Mouse (Mus musculus): ENCODE data around the gene Cd7. TPM values are rescaled to one million over a fixed set of nuclear protein-coding genes. Genes with fewer than 3 reads are reported as not detected.
"Not testable (repeated sequence)": the region's sequence is repeated elsewhere in the genome, so short reads cannot be mapped to it uniquely, and the experiment has no call there.

Gene Cd7
- polyA plus RNA-seq (2012; rRNA removed): 1.1 and 1.6 TPM in 2 replicates

GRCm38 (mm10) chr11:121039302-121039701, at the start of gene Cd7:
Gene Cd7, minus strand, starts transcription at chr11:121039418.
- no peak for DNase-seq (ENCODE audit: low spot score)

GRCm38 (mm10) chr11:121088997-121089396, 49.8 kb upstream of the Cd7 start:
- DNase-seq (ENCODE audit: low spot score): no peak

- DNase-seq (ENCODE audit: low spot score): no peak
Measured at GRCm38 (mm10) chr11:121086296-121086695, 47.1 kb upstream of the Cd7 start.

- no peak for DNase-seq (ENCODE audit: low spot score)
Measured at GRCm38 (mm10) chr11:121085181-121085580, 46.0 kb upstream of the Cd7 start.

GRCm38 (mm10) chr11:121082857-121083500, 43.8 kb upstream of the Cd7 start:
- no peak for DNase-seq (ENCODE audit: low spot score)

- DNase-seq (ENCODE audit: low spot score): no peak
Measured at GRCm38 (mm10) chr11:121082250-121082649, 43.0 kb upstream of the Cd7 start.

- DNase-seq (ENCODE audit: low spot score): no peak
Measured at GRCm38 (mm10) chr11:121081120-121081519, 41.9 kb upstream of the Cd7 start, which contains the start of gene Sectm1a. Gene Sectm1a, minus strand, starts transcription at chr11:121081220.

GRCm38 (mm10) chr11:121080330-121080729, 41.1 kb upstream of the Cd7 start:
- no peak for DNase-seq (ENCODE audit: low spot score)

- no peak for DNase-seq (ENCODE audit: low spot score)
Measured at GRCm38 (mm10) chr11:121075655-121076054, 36.4 kb upstream of the Cd7 start.

GRCm38 (mm10) chr11:121069662-121070061, 30.4 kb upstream of the Cd7 start:
- DNase-seq (ENCODE audit: low spot score): not testable (repeated sequence)

- DNase-seq (ENCODE audit: low spot score): no peak
Measured at GRCm38 (mm10) chr11:121067895-121068294, 28.7 kb upstream of the Cd7 start.

GRCm38 (mm10) chr11:121064197-121064596, 25.0 kb upstream of the Cd7 start:
- DNase-seq (ENCODE audit: low spot score): no peak

- no peak for DNase-seq (ENCODE audit: low spot score)
Measured at GRCm38 (mm10) chr11:121063379-121063778, 24.2 kb upstream of the Cd7 start, which contains the start of gene Sectm1b. Gene Sectm1b, minus strand, starts transcription at chr11:121063569.

GRCm38 (mm10) chr11:121061615-121062014, 22.4 kb upstream of the Cd7 start:
- DNase-seq (ENCODE audit: low spot score): no peak

GRCm38 (mm10) chr11:121060401-121061067, 21.3 kb upstream of the Cd7 start:
- not testable (repeated sequence) for DNase-seq (ENCODE audit: low spot score)

GRCm38 (mm10) chr11:121059471-121059870, 20.3 kb upstream of the Cd7 start:
- DNase-seq (ENCODE audit: low spot score): no peak

- no peak for DNase-seq (ENCODE audit: low spot score)
Measured at GRCm38 (mm10) chr11:121058956-121059355, 19.7 kb upstream of the Cd7 start.

GRCm38 (mm10) chr11:121058122-121058521, 18.9 kb upstream of the Cd7 start:
- DNase-seq (ENCODE audit: low spot score): no peak

GRCm38 (mm10) chr11:121056536-121057236, 17.5 kb upstream of the Cd7 start:
- DNase-seq (ENCODE audit: low spot score): no peak

- DNase-seq (ENCODE audit: low spot score): peak; percentile 43
Measured at GRCm38 (mm10) chr11:121053536-121053935, 14.3 kb upstream of the Cd7 start.

GRCm38 (mm10) chr11:121052387-121052786, 13.2 kb upstream of the Cd7 start:
- no peak for DNase-seq (ENCODE audit: low spot score)

- no peak for DNase-seq (ENCODE audit: low spot score)
Measured at GRCm38 (mm10) chr11:121051793-121052192, 12.6 kb upstream of the Cd7 start.

- DNase-seq (ENCODE audit: low spot score): no peak
Measured at GRCm38 (mm10) chr11:121049840-121050239, 10.6 kb upstream of the Cd7 start.

All from urinary bladder, adult 2 months (tissue).